Mouse (Mus musculus) limb, embryonic 10.5 days (tissue): Measurements from ENCODE around the gene Gm17455. TPM values are rescaled to one million over a fixed set of nuclear protein-coding genes. Genes with fewer than 3 reads are reported as not detected.
A peak's percentile ranks its signal among the peaks of the same experiment; 100 is the strongest.

ENCODE experiments used
- DNase-seq: peaks from one replicate; pipeline ENCODE4 v3.0.0-alpha.2; 2017; ENCODE audit warnings: low spot score
- H3K27ac ChIP-seq: fragments of 300-500 bp; sonication (generic); 2 replicates; pipeline ENCODE4 v1.5.1; 2016; ENCODE audit warnings: mild to moderate bottlenecking
- H3K27me3 ChIP-seq: fragments of 300-500 bp; sonication (generic); 2 replicates; pipeline ENCODE4 v1.6.1; 2016; ENCODE audit warnings: low read depth, mild to moderate bottlenecking; ENCODE audit not compliant: poor library complexity, severe bottlenecking
- H3K36me3 ChIP-seq: fragments of 300-500 bp; sonication (generic); 2 replicates; pipeline ENCODE4 v1.6.1; 2016; ENCODE audit warnings: mild to moderate bottlenecking, moderate library complexity
- H3K4me1 ChIP-seq: fragments of 300-500 bp; sonication (generic); 2 replicates; pipeline ENCODE4 v1.6.1; 2016
- H3K4me3 ChIP-seq: fragments of 300-500 bp; sonication (generic); 2 replicates; pipeline ENCODE4 v1.5.1; 2016; ENCODE audit warnings: mild to moderate bottlenecking, moderate library complexity
- H3K9me3 ChIP-seq: fragments of 300-500 bp; sonication (generic); replicated peaks from 2 replicates; pipeline ENCODE4 v1.6.1; 2016; ENCODE audit warnings: mild to moderate bottlenecking
- WGBS: fragments of 180-500 bp; shearing (Covaris S2); methylation state at CpG from one replicate; pipeline ENCODE4 v1.1.7; 2016; 5-methylcytosine and 5-hydroxymethylcytosine counted together
- polyA plus RNA-seq: library from polyadenylated mRNA; unstranded; fragments of >200 nt; fragmentation: Nextera tagmentation; extraction: Ambion mirVana; gene quantifications from 2 replicates; pipeline ENCODE4 v1.2.1, GENCODE M21; 2016

The Gm17455 gene
- polyA plus RNA-seq, 1 experiment from 2014 or later = 0.65 TPM

GRCm38 (mm10) chr10:60381142-60381925 is 18.2 kb upstream of the Gm17455 start:
- Histone ChIP-seq H3K27me3 (no peaks in the 10 kb centered on the region), H3K4me3 (no peak overlapping the region), H3K9me3 (no peaks in the 10 kb centered on the region), H3K4me1 (peaks cover 18% of the 10 kb centered on the region), H3K36me3 (no peaks in the 10 kb centered on the region), H3K27ac (0 out of 2 replicates have a peak overlapping the region, but pooled peaks have one; percentile 33)
- WGBS = 75% methylated on average over 10 of the region's 10 CpGs
- no peak for DNase-seq

GRCm38 (mm10) chr10:60388332-60388731 is 11.2 kb upstream of the Gm17455 start:
- WGBS = 91% methylated on average over 2 of the region's 2 CpGs
- DNase-seq = no peak
- no peaks in the 10 kb centered on the region for H3K9me3 ChIP-seq
- H3K4me1 ChIP-seq = peaks cover 13% of the 10 kb centered on the region
- H3K4me3 ChIP-seq = no peak overlapping the region
- no peak overlapping the region for H3K27ac ChIP-seq
- H3K27me3 ChIP-seq = no peaks in the 10 kb centered on the region
- no peaks in the 10 kb centered on the region for H3K36me3 ChIP-seq

- Histone ChIP-seq H3K27ac (no peak overlapping the region), H3K9me3 (no peaks in the 10 kb centered on the region), H3K4me3 (no peak overlapping the region), H3K36me3 (no peaks in the 10 kb centered on the region), H3K27me3 (no peaks in the 10 kb centered on the region), H3K4me1 (peaks cover 13% of the 10 kb centered on the region)
- WGBS = 65% methylated on average over 9 of the region's 9 CpGs
- DNase-seq = no peak
Measured at GRCm38 (mm10) chr10:60389447-60389865, 10.1 kb upstream of the Gm17455 start.

GRCm38 (mm10) chr10:60390177-60390903 is 9.2 kb upstream of the Gm17455 start:
- DNase-seq = no peak
- Histone ChIP-seq H3K4me1 (peaks cover 13% of the 10 kb centered on the region), H3K27ac (no peak overlapping the region), H3K9me3 (no peaks in the 10 kb centered on the region), H3K36me3 (no peaks in the 10 kb centered on the region), H3K4me3 (no peak overlapping the region), H3K27me3 (no peaks in the 10 kb centered on the region)
- WGBS = 57% methylated on average over 6 of the region's 6 CpGs

GRCm38 (mm10) chr10:60390904-60391420 is 8.6 kb upstream of the Gm17455 start:
- no peak overlapping the region for H3K4me3 ChIP-seq
- H3K27me3 ChIP-seq = no peaks in the 10 kb centered on the region
- no peaks in the 10 kb centered on the region for H3K9me3 ChIP-seq
- H3K4me1 ChIP-seq = peaks cover 13% of the 10 kb centered on the region
- no peak overlapping the region for H3K27ac ChIP-seq
- no peaks in the 10 kb centered on the region for H3K36me3 ChIP-seq
- no peak for DNase-seq
- 78% methylated on average over 5 of the region's 5 CpGs for WGBS

- Histone ChIP-seq H3K36me3 (no peaks in the 10 kb centered on the region), H3K4me3 (no peak overlapping the region), H3K9me3 (no peaks in the 10 kb centered on the region), H3K27ac (no peak overlapping the region), H3K27me3 (no peaks in the 10 kb centered on the region), H3K4me1 (peaks cover 13% of the 10 kb centered on the region)
- DNase-seq = no peak
- 96% methylated on average over 9 of the region's 9 CpGs for WGBS
Measured at GRCm38 (mm10) chr10:60391661-60392060, 7.9 kb upstream of the Gm17455 start.

GRCm38 (mm10) chr10:60394936-60395335 is 4.6 kb upstream of the Gm17455 start:
- 90% methylated on average over 7 of the region's 7 CpGs for WGBS
- peak overlapping the region; percentile 26; the same call in 1 of the 2 replicates for H3K27ac ChIP-seq
- H3K36me3 ChIP-seq = no peaks in the 10 kb centered on the region
- DNase-seq = no peak
- no peak overlapping the region for H3K4me3 ChIP-seq
- peaks cover 14% of the 10 kb centered on the region for H3K4me1 ChIP-seq
- no peaks in the 10 kb centered on the region for H3K27me3 ChIP-seq
- H3K9me3 ChIP-seq = no peaks in the 10 kb centered on the region

GRCm38 (mm10) chr10:60395605-60396004 is 3.9 kb upstream of the Gm17455 start:
- Histone ChIP-seq H3K27ac (no peak overlapping the region), H3K4me3 (no peak overlapping the region), H3K36me3 (no peaks in the 10 kb centered on the region), H3K27me3 (no peaks in the 10 kb centered on the region), H3K9me3 (no peaks in the 10 kb centered on the region), H3K4me1 (peaks cover 15% of the 10 kb centered on the region)
- WGBS = 79% methylated on average over 5 of the region's 5 CpGs
- DNase-seq = no peak

- Histone ChIP-seq H3K36me3 (no peaks in the 10 kb centered on the region), H3K4me1 (peaks cover 19% of the 10 kb centered on the region), H3K9me3 (no peaks in the 10 kb centered on the region), H3K4me3 (no peak overlapping the region), H3K27ac (no peak overlapping the region), H3K27me3 (no peaks in the 10 kb centered on the region)
- WGBS = 90% methylated on average over 10 of the region's 10 CpGs
- DNase-seq = no peak
Measured at GRCm38 (mm10) chr10:60398051-60398814, 1.3 kb upstream of the Gm17455 start.

GRCm38 (mm10) chr10:60400507-60401295 is 1.2 kb downstream of the Gm17455 start:
- DNase-seq = no peak
- no peaks in the 10 kb centered on the region for H3K36me3 ChIP-seq
- no peaks in the 10 kb centered on the region for H3K27me3 ChIP-seq
- no peak overlapping the region; the same call in 1 of the 2 replicates for H3K27ac ChIP-seq
- no peaks in the 10 kb centered on the region for H3K9me3 ChIP-seq
- no peak overlapping the region for H3K4me3 ChIP-seq
- H3K4me1 ChIP-seq = peaks cover 19% of the 10 kb centered on the region
- WGBS = 88% methylated on average over 11 of the region's 11 CpGs

- Histone ChIP-seq H3K36me3 (no peaks in the 10 kb centered on the region), H3K4me1 (peaks cover 6% of the 10 kb centered on the region; the same call in 1 of the 2 replicates), H3K9me3 (no peaks in the 10 kb centered on the region), H3K4me3 (no peak overlapping the region), H3K27me3 (peaks cover 10% of the 10 kb centered on the region), H3K27ac (no peak overlapping the region)
- DNase-seq = no peak
- WGBS = 60% methylated on average over 7 of the region's 7 CpGs
Measured at GRCm38 (mm10) chr10:60405460-60406177, 6.1 kb downstream of the Gm17455 start.
